Mouse (Mus musculus): Measurements from ENCODE around the gene Gm28897.
"Not testable (repeated sequence)": the region's sequence is repeated elsewhere in the genome, so short reads cannot be mapped to it uniquely, and the experiment has no call there.

Gm28897 gene

GRCm38 (mm10) chrY:80926695-80927094 is at the start of gene Gm28897:
Gene Gm28897 (plus strand): TSS chrY:80926995.
- not testable (repeated sequence) for DNase-seq
